Mouse (Mus musculus) liver, embryonic 13.5 days (tissue): Measurements from ENCODE around the gene Slc35c1. TPM values are rescaled to one million over a fixed set of nuclear protein-coding genes. Genes with fewer than 3 reads are reported as not detected.

Experiments used
- ATAC-seq: fragments of 200-750 bp; cut with Nextera tagmentation; 2 replicates; pipeline ENCODE4 v1.8.0; 2017; ENCODE audit warnings: low read depth, mild to moderate bottlenecking, moderate number of reproducible peaks, moderate library complexity
- DNase-seq: peaks from one replicate; pipeline ENCODE4 v3.0.0; 2022
- H3K27ac ChIP-seq: fragments of 300-500 bp; sonication (generic); 2 replicates; pipeline ENCODE4 v1.5.1; 2015; ENCODE audit warnings: moderate library complexity, mild to moderate bottlenecking, inconsistent platforms
- H3K27me3 ChIP-seq: fragments of 300-500 bp; sonication (generic); 2 replicates; pipeline ENCODE4 v1.6.1; 2015; ENCODE audit warnings: mild to moderate bottlenecking, inconsistent platforms
- H3K36me3 ChIP-seq: fragments of 300-500 bp; sonication (generic); 2 replicates; pipeline ENCODE4 v1.6.1; 2015; ENCODE audit warnings: mild to moderate bottlenecking, inconsistent platforms
- H3K4me1 ChIP-seq: fragments of 300-500 bp; sonication (generic); replicated peaks from 2 replicates; pipeline ENCODE4 v1.6.1; 2015; ENCODE audit warnings: inconsistent platforms
- H3K4me2 ChIP-seq: fragments of 300-500 bp; sonication (generic); 2 replicates; pipeline ENCODE4 v1.6.1; 2015; ENCODE audit warnings: inconsistent platforms, mild to moderate bottlenecking, moderate library complexity
- H3K4me3 ChIP-seq: fragments of 300-500 bp; sonication (generic); replicated peaks from 2 replicates; pipeline ENCODE4 v1.5.1; 2015; ENCODE audit warnings: mild to moderate bottlenecking, inconsistent platforms
- H3K9ac ChIP-seq: fragments of 300-500 bp; sonication (generic); 2 replicates; pipeline ENCODE4 v1.6.1; 2015; ENCODE audit warnings: mild to moderate bottlenecking, inconsistent platforms
- H3K9me3 ChIP-seq: fragments of 300-500 bp; sonication (generic); replicated peaks from 2 replicates; pipeline ENCODE4 v1.6.1; 2016; ENCODE audit warnings: inconsistent platforms
- whole genome bisulfite sequencing: fragments of 180-500 bp; shearing (Covaris S2); methylation state at CpG from one replicate; pipeline ENCODE4 v1.1.7; 2015; ENCODE audit not compliant: insufficient replicate concordance; 5-methylcytosine and 5-hydroxymethylcytosine counted together
- polyA plus RNA-seq: library from polyadenylated mRNA; unstranded; fragments of >200 nt; fragmentation: Nextera tagmentation; extraction: Ambion mirVana; gene quantifications from 2 replicates; pipeline ENCODE4 v1.2.1, GENCODE M21; 2015

Slc35c1 gene
- polyA plus RNA-seq, 1 experiment from 2014 or later: 9.5 TPM

GRCm38 (mm10) chr2:92433578-92434374, 26.6 kb downstream of the Slc35c1 start, which contains the start of gene Cry2:
Gene Cry2, minus strand, starts transcription at chr2:92434043.
- H3K9ac ChIP-seq: peak within 1 kb of the TSS; percentile 88
- peaks cover 69% of the 10 kb centered on the region for H3K4me1 ChIP-seq
- no peaks in the 10 kb centered on the region; the same call in 1 of the 2 replicates for H3K9me3 ChIP-seq

GRCm38 (mm10) chr2:92432299-92433295, 27.7 kb downstream of the Slc35c1 start:
- H3K4me3 ChIP-seq: peak overlapping the region; percentile 82
- H3K9me3 ChIP-seq: no peaks in the 10 kb centered on the region; the same call in 1 of the 2 replicates
- H3K27me3 ChIP-seq: no peaks in the 10 kb centered on the region
- DNase-seq (no peak), ATAC-seq (no peak)
- H3K4me2 ChIP-seq: peak overlapping the region; percentile 99
- H3K27ac ChIP-seq: peak overlapping the region; percentile 75
- 46% methylated on average over 17 of the region's 17 CpGs for WGBS
- H3K9ac ChIP-seq: peak overlapping the region; percentile 88
- peaks cover 6% of the 10 kb centered on the region for H3K36me3 ChIP-seq
- H3K4me1 ChIP-seq: peaks cover 77% of the 10 kb centered on the region

More at GRCm38 (mm10) chr2:92433578-92434374, 26.6 kb downstream of the Slc35c1 start, which contains the start of gene Cry2:
- WGBS: under 1% methylated on average over 76 of the region's 76 CpGs
- Histone ChIP-seq H3K4me2 (peak within 1 kb of the TSS; percentile 99), H3K27me3 (no peaks in the 10 kb centered on the region), H3K4me3 (peak within 1 kb of the TSS; percentile 82), H3K27ac (peak within 1 kb of the TSS; percentile 75), H3K36me3 (peaks cover 6% of the 10 kb centered on the region)
- DNase-seq (peak; percentile 98), ATAC-seq (peak; percentile 97)

GRCm38 (mm10) chr2:92431611-92432179, 28.6 kb downstream of the Slc35c1 start:
- ATAC-seq (no peak), DNase-seq (no peak)
- Histone ChIP-seq H3K9ac (peak overlapping the region; percentile 88), H3K9me3 (no peaks in the 10 kb centered on the region; the same call in 1 of the 2 replicates), H3K4me3 (peak overlapping the region; percentile 82), H3K27me3 (no peaks in the 10 kb centered on the region), H3K4me2 (peak overlapping the region; percentile 99), H3K27ac (peak overlapping the region; percentile 68), H3K36me3 (peaks cover 7% of the 10 kb centered on the region), H3K4me1 (peaks cover 77% of the 10 kb centered on the region)
- 46% methylated on average over 11 of the region's 11 CpGs for WGBS

GRCm38 (mm10) chr2:92430723-92431541, 29.4 kb downstream of the Slc35c1 start:
- no peaks in the 10 kb centered on the region for H3K9me3 ChIP-seq
- H3K4me3 ChIP-seq: peak overlapping the region; percentile 82
- H3K4me2 ChIP-seq: peak overlapping the region; percentile 99
- peaks cover 77% of the 10 kb centered on the region for H3K4me1 ChIP-seq
- H3K27ac ChIP-seq: peak overlapping the region; percentile 68
- no peaks in the 10 kb centered on the region for H3K27me3 ChIP-seq
- peak; percentile 43 for ATAC-seq
- peaks cover 14% of the 10 kb centered on the region for H3K36me3 ChIP-seq
- peak; percentile 56 for DNase-seq
- H3K9ac ChIP-seq: peak overlapping the region; percentile 88
- WGBS: 50% methylated on average over 21 of the region's 21 CpGs

GRCm38 (mm10) chr2:92430089-92430488, 30.2 kb downstream of the Slc35c1 start:
- ATAC-seq (no peak), DNase-seq (no peak)
- Histone ChIP-seq H3K9me3 (no peaks in the 10 kb centered on the region), H3K27me3 (no peaks in the 10 kb centered on the region), H3K4me2 (no peak overlapping the region), H3K4me3 (no peak overlapping the region), H3K36me3 (peaks cover 22% of the 10 kb centered on the region), H3K4me1 (peaks cover 76% of the 10 kb centered on the region), H3K9ac (no peak overlapping the region), H3K27ac (no peak overlapping the region)
- 47% methylated on average over 2 of the region's 2 CpGs for WGBS

GRCm38 (mm10) chr2:92427882-92428281, 32.5 kb downstream of the Slc35c1 start:
- no peak for DNase-seq
- ATAC-seq: no peak
- Histone ChIP-seq H3K9me3 (no peaks in the 10 kb centered on the region), H3K4me2 (no peak overlapping the region), H3K27me3 (no peaks in the 10 kb centered on the region), H3K4me3 (no peak overlapping the region), H3K4me1 (peaks cover 65% of the 10 kb centered on the region), H3K27ac (no peak overlapping the region), H3K36me3 (peaks cover 44% of the 10 kb centered on the region), H3K9ac (no peak overlapping the region)
- WGBS: 65% methylated on average over 6 of the region's 6 CpGs

GRCm38 (mm10) chr2:92426426-92426825, 33.9 kb downstream of the Slc35c1 start:
- no peak for DNase-seq
- Histone ChIP-seq H3K27me3 (no peaks in the 10 kb centered on the region), H3K4me1 (peaks cover 50% of the 10 kb centered on the region), H3K9me3 (no peaks in the 10 kb centered on the region), H3K4me3 (no peak overlapping the region), H3K4me2 (no peak overlapping the region), H3K9ac (no peak overlapping the region), H3K27ac (no peak overlapping the region), H3K36me3 (peaks cover 58% of the 10 kb centered on the region)
- WGBS: 94% methylated on average over 3 of the region's 3 CpGs
- no peak for ATAC-seq

- no peak for ATAC-seq
These were observed 35.0 kb downstream of the Slc35c1 start for GRCm38 (mm10) chr2:92425366-92425765.

GRCm38 (mm10) chr2:92424462-92425308, 35.7 kb downstream of the Slc35c1 start:
- Histone ChIP-seq H3K4me2 (no peak overlapping the region), H3K4me1 (peaks cover 33% of the 10 kb centered on the region), H3K36me3 (peaks cover 75% of the 10 kb centered on the region), H3K9me3 (no peaks in the 10 kb centered on the region), H3K9ac (no peak overlapping the region), H3K27me3 (no peaks in the 10 kb centered on the region), H3K27ac (0 out of 2 replicates have a peak overlapping the region, but pooled peaks have one; percentile 10), H3K4me3 (no peak overlapping the region)
- ATAC-seq (no peak), DNase-seq (no peak)
- WGBS: 83% methylated on average over 9 of the region's 9 CpGs

More at GRCm38 (mm10) chr2:92425366-92425765, 35.0 kb downstream of the Slc35c1 start:
- no peak overlapping the region for H3K4me3 ChIP-seq
- peaks cover 69% of the 10 kb centered on the region for H3K36me3 ChIP-seq
- H3K27me3 ChIP-seq: no peaks in the 10 kb centered on the region
- DNase-seq: no peak
- no peak overlapping the region for H3K27ac ChIP-seq
- H3K4me2 ChIP-seq: no peak overlapping the region
- peaks cover 40% of the 10 kb centered on the region for H3K4me1 ChIP-seq
- H3K9ac ChIP-seq: no peak overlapping the region
- 77% methylated on average over 4 of the region's 4 CpGs for WGBS
- H3K9me3 ChIP-seq: no peaks in the 10 kb centered on the region
